Mouse (Mus musculus) urinary bladder, postnatal 36 days (tissue): ENCODE data around the gene Kdm2a.

ENCODE experiments used
- DNase-seq, 2 experiments: peaks; one replicate each; pipeline ENCODE4 v3.0.0; 2022; ENCODE audit warnings: low spot score in 2 of 2, mixed read lengths in 1 of 2

The Kdm2a gene

DNA sequence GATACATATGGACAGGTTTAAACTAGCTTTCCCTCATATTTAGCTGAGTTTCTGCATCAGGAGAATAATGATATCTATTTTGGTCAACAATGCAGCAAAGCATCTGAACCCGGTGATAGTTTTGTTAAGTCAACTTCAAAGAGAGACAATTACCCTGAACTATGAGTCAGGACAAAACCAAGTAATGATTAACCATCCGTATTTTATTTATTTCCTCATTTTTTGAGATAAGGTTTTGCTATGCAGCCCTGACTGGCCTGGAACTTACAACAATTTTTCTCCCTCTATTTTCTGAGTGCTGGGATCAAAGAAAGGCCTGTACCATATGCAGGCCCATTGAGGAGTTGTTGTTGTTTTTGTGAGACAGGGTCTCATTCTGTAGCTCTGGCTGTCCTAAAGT, 67.5 kb downstream of the Kdm2a start:
- no peak for DNase-seq

DNA sequence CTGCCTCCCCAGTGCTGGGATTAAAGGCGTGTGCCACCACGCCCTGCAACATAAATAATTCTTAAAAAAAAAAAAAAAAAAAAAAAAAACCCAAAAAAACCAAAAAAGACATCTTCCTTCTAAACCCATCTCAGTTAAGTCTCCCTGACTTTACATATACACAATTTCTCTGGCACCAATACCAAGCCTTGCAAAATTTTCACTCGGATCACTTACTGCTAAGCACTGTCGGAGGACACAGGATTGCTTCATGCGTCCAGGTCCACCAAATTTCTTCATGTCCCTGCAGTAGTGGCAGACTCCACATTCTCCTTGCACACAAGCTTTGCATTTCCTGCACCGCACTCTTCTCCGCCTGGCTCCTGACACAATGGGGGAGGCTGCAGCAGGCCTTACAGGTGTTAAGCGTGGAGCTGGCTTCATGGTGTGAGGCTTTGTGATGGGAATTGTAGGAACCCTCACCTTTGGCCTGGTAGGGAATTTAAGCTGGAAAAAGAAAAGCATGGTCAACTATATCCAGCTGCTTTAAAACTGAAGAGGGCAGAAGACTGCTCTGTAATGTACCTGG, 69.3 kb downstream of the Kdm2a start:
- DNase-seq = no peak

DNA sequence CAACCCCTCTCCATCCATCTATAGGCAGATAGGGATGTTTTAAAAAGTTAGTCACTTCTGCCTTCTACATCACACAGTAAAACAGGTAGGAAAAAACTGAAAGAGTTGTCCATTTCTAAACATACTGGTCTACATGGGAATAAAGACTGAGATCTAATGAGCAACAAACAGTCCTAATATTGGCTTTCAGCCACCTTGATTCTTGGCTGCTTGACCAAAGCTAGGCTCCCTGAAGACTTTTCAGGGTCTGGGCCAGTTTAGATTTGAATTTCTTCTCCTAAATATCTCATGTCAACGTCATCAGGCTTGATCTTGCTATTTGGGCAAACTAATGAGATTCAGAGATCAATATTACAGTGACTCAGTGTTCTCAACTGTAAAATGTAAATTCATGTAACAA, 71.2 kb downstream of the Kdm2a start:
- no peak for DNase-seq

DNA sequence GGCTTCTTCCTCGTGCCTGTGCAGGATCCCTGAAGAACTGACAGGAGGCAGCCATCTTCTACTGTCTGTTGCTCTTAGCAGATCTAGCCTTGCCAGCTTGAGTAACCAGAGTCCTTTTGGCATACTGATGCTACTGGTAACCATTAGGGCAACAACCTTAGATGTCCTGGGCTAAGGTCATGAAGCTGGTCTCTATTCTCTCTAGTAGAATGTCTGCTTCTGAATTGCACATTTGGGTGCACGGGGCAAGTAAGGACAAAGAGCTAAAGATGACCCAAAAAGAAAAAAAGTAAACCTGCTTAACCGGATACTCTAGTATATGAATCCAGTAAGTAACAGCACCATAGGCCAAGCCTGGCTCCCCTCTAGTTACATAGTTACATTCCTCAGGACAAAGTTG, 72.0 kb downstream of the Kdm2a start:
- DNase-seq = no peak

DNA sequence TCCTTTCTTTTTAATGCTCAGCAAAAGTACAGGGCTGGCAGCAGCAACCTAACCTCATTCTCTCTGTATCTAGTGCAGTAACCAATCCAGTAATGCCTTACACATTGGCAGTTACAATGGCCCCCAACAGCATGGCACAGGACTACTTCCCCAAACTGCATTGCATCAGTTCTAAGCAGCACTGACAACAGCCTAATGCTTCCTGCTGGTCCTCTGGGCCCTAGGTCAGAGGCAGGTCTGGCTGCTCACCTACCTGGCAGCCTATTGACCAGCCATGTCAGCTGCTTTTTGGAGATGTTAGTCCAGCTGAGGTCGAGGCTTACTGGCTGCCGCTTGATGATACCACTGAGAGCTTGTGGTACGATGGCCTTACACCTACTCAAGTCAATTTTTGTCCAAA, 76.0 kb downstream of the Kdm2a start:
- no peak for DNase-seq

DNA sequence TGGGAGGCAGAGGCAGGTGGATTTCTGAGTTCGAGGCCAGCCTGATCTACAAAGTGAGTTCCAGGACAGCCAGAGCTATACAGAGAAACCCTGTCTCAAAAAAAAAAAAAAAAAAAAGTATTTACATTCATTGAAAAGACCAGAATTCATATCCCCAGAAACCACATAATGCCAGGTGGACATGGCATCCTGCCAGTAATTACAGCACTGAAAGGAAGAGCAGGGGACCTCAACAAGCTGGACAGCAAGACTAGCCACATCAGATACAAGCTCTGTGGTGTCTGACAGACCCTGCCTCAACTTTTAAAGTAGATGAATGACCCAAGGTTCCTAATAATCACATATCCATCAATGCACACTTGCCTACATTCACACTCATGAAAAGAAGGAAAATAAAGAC, 76.5 kb downstream of the Kdm2a start:
- no peak for DNase-seq

DNA sequence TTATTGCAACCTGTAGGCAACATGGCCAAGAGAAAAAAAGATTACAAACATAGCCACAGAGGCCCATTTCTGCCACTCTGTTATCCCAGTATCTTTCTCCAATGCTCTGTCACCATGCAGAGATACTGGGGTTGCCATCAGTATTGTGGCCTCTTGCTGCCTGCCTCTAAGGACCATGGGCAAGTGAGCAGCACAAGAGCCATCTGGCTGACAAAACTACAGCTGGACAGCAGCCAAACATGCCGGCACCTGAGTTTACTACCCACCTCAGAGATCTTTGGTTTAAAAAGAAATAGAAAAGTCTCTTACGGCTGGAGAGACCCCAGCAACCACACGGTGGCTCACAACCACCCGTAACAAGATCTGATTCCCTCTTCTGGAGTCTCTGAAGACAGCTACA, 78.8 kb downstream of the Kdm2a start:
- no peak for DNase-seq

DNA sequence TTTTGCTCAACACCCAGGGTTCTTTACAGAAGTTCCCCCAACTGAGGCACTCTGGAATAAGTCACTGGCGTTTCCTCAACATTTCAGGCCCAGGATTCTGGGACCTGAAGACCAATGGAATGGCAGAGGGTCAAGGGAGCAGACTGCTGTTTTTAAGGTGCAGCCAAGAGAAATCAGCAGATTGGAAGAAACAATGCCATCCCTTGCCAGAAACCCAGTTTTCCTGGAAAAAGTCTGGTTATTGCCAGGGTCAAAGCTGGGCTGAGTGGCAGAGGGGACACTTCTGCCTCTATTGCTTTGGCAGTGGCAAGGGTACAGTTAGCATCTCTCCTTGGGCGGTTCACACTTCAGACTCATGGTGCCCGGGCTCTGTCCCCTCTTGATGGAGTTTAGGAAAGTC, 80.9 kb downstream of the Kdm2a start:
- DNase-seq = no peak

DNA sequence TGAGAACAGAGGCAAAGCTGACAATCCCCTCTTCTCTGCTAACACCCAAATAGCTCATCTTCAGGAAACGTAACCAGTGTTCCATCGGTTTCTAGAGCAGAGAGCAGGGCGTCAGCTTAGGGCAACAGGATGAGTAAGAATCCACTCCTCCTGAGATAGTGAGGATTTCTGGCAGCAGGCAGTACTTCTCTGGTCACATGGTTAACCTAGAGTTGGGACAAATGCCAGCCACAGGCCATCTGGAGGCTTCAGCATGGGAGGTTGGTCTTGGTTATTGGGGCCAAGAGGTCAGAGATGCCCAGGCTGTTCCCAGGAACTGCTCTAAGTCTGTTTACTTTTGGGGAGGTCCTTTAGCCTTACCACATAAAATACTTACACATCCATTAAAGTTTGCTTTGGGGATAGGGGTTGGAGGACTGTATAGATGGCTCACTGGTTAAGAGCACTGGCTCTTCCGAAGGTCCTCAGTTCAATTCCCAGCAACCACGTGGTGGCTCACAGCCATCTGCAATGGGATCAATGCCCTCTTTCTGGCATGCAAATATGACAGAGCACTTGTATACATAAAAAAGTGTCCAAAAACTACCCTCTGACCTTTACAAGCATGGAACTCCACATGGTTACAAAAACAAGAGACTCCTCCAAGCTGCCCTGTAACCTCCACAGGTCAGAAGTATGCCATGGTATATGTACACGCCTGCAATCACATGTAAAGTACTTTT, 82.7 kb downstream of the Kdm2a start:
- DNase-seq = no peak

DNA sequence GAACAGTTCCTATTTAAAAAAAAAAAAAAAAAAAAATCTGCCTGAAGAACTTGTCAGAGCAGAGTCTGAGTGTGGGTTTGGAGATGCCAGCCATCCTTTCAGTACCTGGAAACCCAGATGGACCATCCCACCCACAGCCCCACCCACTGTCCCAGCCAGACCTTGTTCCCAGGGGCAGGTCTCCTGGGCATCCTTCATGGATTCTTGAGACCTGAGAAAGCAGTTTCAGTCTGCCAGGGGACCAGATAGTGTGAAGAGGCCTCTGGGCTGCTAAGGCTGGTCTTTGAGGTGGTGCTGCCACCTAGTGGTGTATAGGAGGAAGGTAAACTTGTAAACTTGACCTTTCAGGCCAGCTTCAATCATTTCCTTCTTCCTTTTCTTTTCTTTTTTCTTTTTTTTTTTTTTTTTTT, 88.3 kb downstream of the Kdm2a start:
- DNase-seq = peak in 1 of 2 experiments; percentile 60

DNA sequence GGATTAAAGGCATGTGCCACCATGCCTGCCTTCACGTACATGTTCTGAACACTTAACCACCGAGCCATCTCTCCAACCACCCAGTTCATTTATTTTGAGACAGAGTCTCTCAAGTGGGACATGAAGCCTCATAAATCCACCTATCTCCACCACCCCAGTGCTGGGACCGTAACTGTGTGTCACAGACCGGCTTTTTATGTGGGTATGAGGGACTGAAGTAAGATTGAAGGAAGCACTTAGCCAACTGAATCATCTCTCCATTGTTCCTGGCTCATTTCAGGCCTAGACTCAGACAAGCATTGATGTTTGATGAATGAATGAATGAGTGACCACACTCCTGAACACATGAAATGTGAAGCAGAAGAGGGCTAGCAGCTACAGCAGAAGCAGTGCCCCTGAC, 88.8 kb downstream of the Kdm2a start:
- DNase-seq = no peak

DNA sequence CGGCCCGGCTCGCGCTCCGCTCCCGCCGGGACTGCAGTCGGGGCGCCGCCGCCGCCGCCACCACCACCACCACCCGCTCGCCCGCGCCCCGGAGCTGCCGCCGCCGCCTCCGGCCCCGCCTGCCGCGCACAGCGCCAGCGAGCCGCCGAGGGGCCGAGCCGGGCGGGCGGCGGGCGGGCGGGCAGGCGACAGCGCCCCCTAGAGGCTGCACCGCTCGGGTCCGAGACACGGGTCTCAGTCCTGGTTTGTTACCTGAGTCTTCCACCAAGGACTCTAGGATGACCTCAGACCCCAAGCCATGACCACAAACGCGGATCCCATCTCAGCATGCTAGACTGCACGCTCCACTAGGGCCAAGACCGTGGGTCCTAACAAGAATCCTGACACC, 91.9 kb downstream of the Kdm2a start, which contains the start of gene Grk2:
Grk2 (minus strand) TSS at position 33 of the 388 bp plus-strand sequence.
- peak; percentile 69 to 80 for DNase-seq

DNA sequence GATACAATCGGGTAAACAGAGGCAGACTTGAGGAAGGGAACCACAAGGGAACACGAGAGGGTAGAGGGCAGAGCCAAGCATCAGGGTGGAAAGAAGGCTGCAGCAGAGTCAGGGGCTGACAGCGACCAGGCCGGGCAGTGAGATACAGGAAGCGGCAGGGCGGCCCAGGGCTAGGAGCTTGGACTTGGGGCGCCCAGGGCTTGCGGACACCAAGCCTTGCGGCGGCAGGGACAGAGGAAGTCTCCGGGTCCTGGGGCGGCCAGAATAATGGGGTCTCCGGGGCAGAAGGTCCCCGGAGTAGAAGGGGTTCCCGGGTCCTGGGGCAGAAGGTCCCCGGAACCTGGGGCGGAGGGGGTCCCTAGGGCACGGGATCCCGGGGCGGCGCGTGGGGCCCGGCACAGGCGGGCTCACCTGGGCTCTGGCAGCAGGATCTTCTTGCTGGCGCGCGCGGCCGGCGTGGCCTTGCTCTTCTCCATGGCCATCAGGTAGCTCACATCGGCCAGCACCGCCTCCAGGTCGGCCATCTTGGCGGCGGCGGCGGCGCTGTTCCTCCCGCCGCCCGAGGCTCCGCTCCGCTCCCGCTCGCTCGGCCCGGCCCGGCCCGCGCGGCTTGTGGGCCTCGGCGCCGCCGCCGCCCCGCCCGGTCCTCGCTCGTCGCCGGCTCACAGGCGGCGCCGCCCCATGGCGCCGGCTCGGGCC, 92.4 kb downstream of the Kdm2a start:
- DNase-seq = peak in 1 of 2 experiments; percentile 46

DNA sequence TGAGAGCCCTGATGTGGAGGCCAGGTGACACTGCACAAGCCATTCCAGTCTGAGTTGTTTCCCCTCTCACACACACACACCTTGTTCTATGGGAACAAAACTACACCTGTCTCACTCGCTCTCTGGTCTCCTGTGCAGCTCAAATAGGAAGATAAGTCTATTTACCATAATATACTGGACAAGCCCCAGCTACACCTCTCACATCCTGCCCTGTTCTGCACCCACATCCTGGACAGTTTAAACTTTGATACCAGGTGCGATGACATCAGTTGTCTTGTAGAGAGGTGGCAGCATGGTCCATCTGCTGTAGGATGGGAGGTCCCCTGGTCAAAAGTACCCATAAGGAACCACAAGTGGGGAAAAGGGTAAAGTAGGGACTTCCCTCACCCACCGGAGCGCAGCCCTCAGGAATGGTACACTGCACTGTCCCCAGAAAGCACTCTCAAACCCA, 93.2 kb downstream of the Kdm2a start:
- DNase-seq = no peak

DNA sequence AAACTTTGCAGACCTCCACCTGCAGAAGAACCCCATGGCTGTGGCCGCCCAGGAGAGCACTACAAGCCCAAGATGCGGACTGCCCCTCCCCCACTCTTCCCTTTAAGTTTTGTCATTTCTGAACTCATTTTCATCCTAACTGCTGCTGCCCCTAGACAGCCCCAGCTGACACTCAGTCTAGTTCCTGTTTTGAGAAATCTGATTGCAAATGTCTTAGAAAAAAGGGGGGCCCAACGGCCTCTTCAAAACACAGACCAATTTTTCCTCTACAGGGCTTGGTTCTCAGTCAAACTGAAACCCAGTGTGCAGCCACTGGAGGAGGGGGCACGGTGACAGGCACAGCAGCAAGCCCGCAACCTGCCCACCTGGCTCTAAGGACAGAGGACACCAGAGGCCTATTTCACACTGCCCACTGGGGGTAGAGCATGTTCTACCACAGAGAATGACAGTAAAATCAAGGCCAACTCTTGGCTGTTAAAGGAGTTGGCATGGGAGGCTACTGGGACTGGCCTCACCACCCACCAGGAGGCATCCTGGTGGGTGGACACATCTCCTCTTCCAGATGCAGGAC, 93.7 kb downstream of the Kdm2a start:
- DNase-seq = no peak

DNA sequence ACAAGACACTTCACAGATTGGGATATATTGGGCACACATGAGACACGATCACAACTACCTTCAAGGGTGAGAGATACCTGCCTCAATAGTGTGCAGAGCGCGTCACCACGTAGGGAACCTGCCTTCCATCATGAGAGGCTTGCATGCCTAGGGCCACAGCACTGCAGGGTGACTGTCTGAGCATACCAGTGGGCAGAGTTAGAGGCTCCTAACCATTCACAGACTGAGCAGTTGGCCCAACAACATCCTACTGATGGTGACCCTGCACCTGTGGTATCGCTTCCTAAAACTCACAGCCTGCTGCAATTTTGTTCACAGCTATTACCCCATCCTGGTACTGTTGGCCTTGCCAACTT, 94.5 kb downstream of the Kdm2a start:
- no peak for DNase-seq

DNA sequence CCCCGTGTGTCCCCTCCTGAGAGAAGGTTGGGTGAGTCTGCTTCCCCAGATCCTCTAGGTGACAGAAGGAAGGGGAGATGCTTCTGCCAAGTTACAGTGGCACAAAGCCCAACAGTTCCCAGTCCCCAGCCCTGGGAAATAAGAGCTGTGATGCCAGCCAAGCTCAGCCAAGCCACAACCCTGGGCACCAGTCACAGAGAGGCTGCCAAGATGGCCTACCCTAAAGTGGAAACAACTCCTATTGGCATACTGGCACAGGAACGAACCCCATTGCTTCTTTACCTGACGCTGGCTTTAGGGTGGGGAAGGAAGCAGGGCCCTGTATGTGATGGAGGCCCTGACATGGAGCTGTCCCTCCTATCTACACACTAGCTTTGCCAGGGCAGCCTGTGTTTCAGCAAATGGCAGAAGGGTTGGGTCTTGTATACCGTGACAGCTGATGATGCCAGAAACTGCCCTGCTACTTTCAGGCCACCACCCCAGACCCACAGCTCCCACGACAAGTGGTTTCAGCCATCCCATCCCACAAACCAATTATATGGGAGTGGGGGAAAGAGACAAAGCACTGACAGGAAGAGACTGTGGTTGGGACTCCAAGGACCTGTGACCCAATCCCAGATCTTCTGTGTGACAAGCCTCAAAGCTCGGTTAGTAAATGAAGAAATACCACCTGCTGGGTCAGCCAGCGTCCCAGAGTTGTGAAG, 95.0 kb downstream of the Kdm2a start:
- no peak for DNase-seq

DNA sequence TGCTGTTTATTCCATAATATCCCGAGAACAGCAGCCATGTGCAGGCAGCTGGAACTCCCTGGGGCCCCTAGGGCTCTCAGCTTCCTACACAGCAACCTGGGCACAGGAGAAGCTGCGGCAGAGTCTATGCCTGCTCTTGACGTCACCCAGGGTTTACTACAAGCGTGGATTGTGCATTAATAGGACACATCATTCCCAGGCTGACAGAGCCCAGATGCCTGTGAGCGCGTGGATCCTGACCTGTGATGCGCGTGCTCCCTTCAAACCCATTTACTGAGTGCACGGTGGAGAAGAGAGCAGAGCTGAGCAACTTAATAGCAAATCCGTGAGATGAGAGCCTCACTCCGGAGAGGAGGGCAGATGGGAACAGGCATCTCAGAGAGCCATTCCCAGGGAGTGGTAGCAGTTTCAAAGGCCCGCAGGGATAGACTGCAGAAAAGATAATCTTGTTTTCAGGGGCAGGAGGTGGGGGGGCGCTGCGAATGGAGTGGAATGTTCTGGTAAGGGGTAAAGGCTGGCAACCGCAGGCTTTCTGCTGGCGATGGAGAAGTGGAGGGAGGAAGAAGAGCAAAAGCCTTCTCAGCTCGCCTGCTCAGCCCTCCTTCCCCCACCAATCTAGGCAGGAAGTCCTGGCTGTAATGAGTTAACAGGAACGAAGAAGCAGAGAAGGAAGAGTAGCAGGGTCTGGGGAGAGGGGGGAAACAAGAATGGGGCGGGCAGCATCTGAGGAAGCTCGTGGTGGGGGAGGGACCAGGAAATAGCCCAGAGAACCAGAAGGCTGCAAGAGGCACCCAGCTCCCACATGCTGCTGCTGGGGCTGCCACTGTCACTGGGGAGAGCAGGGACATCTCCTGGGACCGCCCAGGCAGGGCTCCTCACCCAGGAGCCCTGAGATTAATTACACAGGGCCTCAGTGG, 96.1 kb downstream of the Kdm2a start:
- DNase-seq = no peak

DNA sequence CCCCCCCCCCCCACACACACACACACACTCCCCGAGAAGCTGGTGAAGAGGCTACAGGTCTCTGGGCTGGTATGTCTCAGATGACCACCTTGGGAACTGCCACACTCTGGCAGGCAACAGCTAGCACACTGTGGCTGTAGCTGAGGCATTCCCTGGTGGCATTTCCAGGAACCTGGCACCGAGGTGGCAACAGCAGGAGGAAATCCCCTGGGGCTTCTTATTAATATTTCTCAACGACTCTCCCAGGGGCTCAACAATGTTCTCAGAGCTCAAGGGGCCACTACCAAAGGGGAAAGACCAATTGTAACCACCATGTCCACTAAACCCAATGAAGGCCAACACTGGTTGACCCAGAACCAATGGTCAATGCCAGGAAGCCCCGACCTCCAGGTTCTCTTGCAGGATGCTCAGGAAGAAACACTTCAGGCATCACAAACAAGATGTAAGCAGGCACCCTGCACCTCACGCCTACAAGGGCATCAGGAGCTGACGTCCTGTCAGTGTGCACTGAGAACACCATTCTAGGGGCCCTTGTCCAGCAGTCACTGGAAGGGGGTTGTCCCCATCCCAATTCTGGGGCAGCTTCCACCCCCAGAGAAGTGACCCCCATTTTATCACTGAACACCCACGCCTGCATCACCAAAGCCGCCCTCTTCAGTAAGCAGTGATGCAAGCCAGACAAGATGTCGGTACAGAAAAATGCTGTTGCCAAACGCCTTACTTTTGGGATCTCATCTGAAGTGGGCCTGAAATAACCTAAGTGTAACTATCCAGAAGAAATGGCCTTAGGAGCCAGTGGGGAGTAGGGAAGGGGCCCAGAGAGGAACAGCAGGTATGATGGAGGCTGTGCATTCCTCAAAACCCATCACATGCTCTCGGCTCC, 97.0 kb downstream of the Kdm2a start:
- DNase-seq = no peak

DNA sequence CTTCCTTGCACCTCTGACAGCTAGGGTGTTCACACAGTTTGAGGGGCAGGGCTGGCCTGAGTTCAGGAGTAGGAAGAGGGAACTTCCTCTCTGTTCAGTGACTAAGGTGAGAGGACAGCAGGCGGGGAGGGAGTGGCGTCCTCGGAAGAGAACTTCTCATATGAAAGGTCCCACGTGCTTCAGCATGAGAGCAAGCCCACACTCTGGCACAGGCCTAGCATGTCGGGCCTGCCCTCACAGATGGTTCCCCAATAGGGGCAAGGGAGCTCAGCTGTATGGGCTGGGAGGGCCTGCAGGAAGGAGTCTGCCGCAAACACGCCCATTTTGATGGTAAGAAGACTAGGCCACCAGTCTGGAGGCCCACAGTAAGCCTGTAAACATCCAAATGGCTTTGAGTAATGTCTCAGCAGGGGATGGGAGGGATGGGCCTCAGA, 97.8 kb downstream of the Kdm2a start:
- DNase-seq = peak in 1 of 2 experiments; percentile 54
